Mouse (Mus musculus): ENCODE data around the gene Zfp106.
"Not testable (repeated sequence)": the region's sequence is repeated elsewhere in the genome, so short reads cannot be mapped to it uniquely, and the experiment has no call there.

Gene Zfp106

DNA sequence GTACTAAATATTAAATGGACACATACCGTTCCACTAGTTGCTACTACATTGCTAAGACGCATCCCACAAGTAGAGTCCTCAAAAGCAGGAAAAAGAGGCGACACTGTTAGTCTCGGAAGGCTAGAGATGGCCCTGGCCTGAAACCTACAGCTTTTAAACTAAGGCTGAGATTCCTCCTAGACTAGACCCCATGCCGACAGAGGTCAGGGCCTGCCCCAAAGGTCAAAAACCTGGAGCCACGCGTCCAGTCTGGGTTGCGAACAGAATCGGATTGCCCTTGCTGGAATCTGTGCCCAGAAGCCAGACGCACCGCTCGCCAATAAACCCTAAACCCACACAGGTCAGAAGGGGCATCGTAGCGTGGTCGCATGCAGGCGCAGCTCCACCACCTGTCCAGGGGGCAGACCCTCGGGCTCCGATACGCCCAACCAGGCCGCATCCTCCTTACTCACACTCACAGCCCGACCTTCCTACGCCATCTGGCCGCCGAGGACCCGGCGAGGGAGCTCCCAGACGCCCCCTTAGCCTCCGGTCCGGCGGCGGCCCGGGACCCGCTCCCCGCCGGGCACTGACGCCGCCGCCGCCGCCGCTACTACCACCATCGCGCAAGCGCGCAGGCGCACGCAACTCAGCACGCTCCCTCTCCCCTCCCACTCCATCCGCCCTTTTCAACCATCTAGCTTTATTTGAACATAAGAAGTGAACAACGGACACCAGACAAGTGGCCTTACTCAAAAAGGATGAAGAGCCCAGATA is at the start of gene Zfp106:
Gene Zfp106 (minus strand): TSS at position 609 of the 756 bp plus-strand sequence.
- DNase-seq (ENCODE audit: low read depth, low spot score): peak; percentile 83

- peak; percentile 93 for DNase-seq (ENCODE audit: low read depth, low spot score)
Observed at GRCm38 (mm10) chr2:120608830-120609723, 45.4 kb upstream of the Zfp106 start, which contains the start of the genes Haus2 and Lrrc57. Gene Haus2, plus strand, starts transcription at chr2:120609383. Gene Lrrc57, minus strand, starts transcription at chr2:120609520.

DNA sequence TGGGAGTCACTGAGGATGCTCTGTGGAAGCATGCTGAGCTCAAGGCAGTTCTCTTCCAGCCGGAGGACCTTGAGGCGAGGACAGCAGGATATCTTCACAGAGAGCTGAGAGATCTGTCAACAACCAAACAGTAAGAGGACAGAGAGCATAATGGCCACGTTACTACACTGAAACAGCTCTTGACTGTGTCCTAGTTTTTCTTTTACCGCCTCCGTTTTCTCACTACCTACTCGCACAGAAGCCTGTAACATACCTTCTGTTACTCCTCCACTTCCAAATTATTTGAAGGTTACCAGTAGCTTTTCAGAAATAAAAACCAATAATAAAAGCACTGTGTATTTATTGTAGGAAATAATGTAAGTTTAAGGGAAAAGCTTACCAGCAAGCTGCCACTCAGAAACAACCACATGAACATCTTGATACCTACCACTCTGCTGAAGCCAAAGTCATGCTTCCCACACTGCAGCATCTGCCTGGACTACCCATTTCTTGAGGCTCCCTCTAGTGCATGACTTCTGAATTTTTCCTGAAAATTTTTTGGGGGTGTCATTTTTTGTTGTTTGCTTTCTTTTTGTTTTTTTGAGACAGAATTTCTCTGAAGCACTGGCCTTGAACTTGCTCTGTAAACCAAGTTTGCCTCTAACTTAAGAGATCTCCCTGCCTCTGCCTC is 42.5 kb upstream of the Zfp106 start:
- no peak for DNase-seq (ENCODE audit: low read depth, low spot score)

DNA sequence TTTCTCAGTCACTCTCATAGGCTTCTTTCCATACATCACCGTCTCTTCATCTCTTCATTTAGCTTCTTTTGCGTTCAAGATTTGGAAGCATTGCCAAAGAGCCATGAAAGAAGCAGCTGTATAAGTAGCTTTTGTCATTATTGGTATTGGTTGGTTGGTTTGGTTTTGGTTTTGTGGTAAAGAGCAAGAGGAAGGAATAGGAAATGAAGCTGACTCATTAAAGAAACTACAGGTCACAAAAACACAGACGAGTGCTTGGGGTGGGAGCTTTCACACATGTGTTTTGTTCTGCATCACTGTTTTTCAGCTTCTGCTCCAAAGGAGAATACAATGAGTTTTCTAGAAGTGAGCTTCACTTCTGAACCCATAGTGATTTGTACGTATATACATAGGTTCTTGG is 35.9 kb upstream of the Zfp106 start:
- no peak for DNase-seq (ENCODE audit: low read depth, low spot score)

- no peak for DNase-seq (ENCODE audit: low read depth, low spot score)
Observed at GRCm38 (mm10) chr2:120597734-120598133, 34.1 kb upstream of the Zfp106 start.

GRCm38 (mm10) chr2:120592227-120592626 is 28.6 kb upstream of the Zfp106 start:
- no peak for DNase-seq (ENCODE audit: low read depth, low spot score)

DNA sequence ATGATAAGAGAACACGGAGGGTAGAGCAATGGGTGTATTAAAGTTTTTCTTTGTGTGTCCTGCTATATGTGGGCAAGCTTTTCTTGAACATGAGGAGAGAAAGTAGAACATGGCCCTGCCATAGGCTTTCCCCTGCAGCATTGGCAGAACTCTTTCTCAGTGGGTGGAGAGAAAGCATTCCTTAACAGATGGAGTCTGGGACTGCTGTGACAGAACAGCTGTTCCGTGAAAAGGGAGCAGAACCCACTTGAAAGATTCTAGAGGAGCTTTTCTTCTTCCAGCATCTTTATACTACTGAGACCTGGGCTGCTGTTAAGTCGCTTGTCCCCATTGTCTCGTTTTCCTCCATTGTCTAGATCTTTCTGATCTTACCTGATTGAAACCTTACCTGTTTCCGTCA is 26.1 kb upstream of the Zfp106 start:
- DNase-seq (ENCODE audit: low read depth, low spot score): no peak

DNA sequence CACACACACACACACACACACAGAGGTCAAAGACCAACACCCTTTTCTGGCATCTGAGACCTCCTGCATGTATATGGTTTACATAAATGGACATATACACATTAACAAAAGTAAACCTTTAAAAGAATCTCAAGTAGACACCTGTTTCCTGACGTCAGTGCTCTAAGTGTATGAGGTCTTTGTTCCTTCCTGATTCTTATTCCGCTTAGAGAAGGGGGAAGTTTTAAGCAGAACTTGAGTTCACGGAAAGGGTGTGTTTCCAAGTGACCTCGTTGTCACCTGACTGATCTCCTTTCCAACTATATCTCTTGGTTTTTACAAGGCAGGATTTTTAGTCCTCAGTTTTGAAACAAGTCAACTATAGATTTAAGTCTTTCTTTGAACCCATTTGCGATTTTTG is 14.6 kb upstream of the Zfp106 start:
- DNase-seq (ENCODE audit: low read depth, low spot score): no peak

DNA sequence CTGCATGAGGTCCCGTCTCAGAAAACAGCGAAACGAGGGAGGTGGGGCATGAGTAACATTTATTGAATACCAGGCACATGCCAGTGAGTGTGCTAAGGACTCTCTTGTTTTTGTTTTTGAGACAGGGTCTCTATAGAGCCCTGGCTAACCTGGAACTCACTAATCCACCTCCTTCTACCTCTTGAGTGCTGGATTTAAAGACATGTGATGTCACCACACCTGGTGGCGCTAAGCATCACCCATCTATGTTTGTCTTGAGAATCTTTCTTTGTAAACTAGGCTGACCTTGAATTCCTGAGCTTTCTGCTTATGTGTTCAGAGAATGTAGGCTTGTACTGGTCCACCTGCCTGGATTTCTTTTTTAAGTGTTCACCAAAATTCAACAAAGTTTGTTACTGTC is 14.2 kb upstream of the Zfp106 start:
- no peak for DNase-seq (ENCODE audit: low read depth, low spot score)

DNA sequence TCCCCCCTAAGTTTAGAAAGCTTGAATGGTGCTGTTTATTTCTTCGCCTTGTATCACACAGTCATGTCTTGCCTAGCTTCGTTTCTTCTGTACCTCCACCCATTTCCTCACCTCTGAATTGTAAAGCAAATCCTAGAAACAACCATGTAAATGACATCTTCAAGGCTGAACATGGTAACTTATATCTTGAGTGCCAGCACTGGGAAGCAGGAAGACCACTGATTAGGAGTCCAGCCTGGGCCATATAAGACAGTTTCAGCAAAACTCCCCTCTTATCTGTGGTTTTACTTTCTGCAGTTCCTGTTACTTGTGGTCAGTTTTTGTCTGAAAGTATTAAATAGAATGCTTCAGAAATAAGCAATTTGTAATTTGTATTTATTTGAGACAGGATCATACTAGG is 12.3 kb upstream of the Zfp106 start:
- DNase-seq (ENCODE audit: low read depth, low spot score): no peak

- DNase-seq (ENCODE audit: low read depth, low spot score): peak; percentile 14
Observed at GRCm38 (mm10) chr2:120575121-120575520, 11.5 kb upstream of the Zfp106 start.

- DNase-seq (ENCODE audit: low read depth, low spot score): not testable (repeated sequence)
Observed at GRCm38 (mm10) chr2:120572161-120572560, 8.5 kb upstream of the Zfp106 start.

DNA sequence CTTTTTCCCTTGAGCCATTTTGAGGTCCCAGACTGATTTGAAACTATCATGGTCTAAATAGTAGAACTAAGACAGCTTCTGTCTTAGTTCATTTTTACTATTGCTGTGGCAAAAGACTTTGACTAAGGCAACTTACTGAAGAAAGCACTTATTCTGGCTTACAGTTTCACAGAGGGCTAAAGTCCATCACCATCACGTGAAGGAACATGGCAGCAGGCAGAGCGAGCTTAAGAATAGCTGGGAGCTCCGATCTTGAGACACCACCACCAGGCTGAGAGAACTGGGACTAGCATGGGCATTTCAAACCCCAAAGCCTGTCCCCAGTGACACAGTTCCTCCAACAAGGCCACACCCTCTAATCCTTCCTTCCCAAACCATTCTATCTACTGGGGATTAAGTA is 7.4 kb upstream of the Zfp106 start:
- DNase-seq (ENCODE audit: low read depth, low spot score): no peak

- no peak for DNase-seq (ENCODE audit: low read depth, low spot score)
Observed at GRCm38 (mm10) chr2:120567798-120568320, 4.2 kb upstream of the Zfp106 start.

DNA sequence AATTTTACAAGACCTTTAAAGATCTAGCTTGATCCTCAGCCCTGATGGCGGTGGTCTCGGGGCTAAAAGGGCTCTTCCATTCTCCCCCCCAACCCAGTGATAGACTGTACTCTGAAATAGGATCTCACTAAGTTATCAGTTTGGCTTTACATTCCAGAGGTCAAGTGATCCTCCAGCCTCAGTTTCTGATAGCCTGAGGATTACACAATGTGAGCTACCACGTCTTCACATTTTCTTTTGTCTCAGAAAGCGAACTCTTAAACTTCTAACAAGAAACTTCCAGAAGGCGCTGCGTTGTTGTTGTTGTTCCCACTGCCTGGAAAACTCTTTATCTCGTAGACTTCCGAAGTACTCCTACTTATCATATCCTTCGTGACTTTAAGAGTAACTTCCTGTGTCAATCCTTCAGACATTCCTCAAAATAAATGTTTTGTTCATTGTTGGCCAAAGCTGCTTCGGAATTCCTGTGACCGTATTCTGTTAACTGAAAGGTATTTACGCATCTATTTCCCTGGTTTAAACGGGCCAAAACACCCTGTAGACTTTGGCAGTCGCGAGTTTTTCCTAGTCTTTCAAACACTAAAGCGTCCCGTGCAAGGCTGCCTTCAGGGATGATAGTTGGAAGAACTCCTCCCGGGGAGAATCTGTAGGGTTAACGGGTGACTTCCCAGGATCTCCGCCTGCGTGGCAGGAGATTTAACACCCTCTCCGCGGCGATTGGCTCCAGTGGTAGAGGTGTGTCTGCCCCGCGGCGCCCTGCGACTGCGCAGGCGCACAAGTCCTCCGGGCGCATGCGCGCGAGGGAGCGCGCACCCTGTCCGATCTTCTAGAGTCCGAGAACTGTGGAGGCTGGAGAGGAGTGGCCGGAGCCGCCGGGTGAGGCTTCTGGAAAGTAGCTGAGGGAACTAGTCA is 3.5 kb upstream of the Zfp106 start, which contains the start of gene Snap23:
Gene Snap23 (plus strand): TSS at position 786 of the 912 bp plus-strand sequence.
- DNase-seq (ENCODE audit: low read depth, low spot score): peak; percentile 98

DNA sequence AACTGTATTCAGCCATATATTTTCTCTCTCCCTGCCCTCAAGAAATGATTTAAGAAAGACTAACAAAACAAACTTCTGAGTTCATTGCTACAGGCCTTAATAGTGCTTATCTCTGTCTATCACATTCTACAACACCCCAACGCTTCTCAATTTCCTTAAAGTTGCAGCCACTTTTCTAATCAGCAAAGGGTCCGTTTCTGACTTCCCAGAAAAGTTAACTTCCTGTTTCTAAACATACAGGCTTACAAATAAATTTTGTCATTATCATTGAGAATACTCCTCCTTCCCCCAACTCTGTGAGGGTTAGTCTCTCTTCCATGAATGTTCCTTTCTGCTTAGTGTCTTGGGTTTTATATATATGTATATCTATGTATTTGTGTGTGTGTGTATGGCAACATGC is 1.7 kb upstream of the Zfp106 start:
- no peak for DNase-seq (ENCODE audit: low read depth, low spot score)

- DNase-seq (ENCODE audit: low read depth, low spot score): not testable (repeated sequence)
Observed at GRCm38 (mm10) chr2:120564548-120565188, 1.0 kb upstream of the Zfp106 start.

DNA sequence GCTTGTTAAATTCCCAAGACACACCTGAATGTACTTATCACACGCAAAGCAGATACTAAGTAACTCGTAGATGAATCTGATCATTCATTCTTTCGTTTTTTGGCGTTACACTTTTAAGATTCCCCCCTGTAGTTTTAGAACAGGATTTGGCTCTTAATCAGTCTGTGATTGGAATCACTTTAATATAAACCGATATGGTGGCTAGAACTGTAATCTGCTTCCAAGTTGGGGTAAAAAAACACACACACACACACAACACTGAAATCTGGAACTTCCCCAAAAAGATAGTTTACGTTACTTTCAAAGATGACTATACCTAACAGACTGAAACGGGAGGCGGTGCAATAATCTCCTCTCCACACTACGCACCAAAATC is 796 bp downstream of the Zfp106 start:
- no peak for DNase-seq (ENCODE audit: low read depth, low spot score)

DNA sequence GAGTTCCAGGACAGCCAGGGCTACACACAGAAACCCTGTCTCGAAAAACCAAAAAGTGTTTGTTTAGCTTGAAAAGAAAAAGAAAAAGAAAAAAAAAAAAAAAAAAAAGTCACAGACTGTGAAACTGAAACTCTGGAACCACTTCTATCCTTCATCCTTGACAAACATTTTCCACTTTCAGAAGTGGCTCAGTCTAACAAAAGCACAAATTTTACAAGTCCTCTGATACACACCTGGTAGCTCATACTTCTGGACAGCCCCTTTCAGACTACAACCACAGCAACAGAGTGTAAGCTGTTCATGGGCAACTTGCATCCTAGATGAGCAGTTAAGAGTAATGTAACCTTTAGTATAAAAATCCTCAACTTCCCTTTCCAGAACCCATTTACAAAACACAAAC is 2.1 kb downstream of the Zfp106 start:
- no peak for DNase-seq (ENCODE audit: low read depth, low spot score)

- no peak for DNase-seq (ENCODE audit: low read depth, low spot score)
Observed at GRCm38 (mm10) chr2:120558813-120559212, 4.8 kb downstream of the Zfp106 start.
